In the genomic region with DNA sequence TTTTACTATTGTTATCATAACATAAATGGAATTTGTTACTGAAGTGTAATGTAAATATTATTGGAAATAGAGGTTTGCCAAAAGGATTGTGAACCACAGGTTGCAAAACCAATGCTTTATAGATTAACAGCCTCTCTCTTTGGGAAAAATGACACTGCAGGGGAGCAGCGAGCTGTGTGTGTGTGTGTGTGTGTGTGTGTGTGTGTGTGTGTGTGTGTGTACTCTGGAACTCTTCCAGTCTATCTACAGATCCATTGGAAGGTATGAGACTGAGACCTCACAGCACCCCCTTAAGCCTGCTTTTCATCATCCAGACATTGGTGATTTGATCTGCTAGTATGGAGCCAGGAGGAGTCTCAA, we compare ENCODE assay signal across 16 mouse cellular contexts. TPM values are rescaled to one million over a fixed set of nuclear protein-coding genes. Genes with fewer than 3 reads are reported as not detected.
DNase-seq lines count a peak whose midpoint lies in the region; ATAC-seq and TF ChIP-seq lines count a peak whose summit lies in the region.
"Had no signal": no experiment of that assay in that cellular context is flagged by ENCODE, and none has a peak within 500 bp of the region (broad histone marks: within the 10 kb centered on the region; RNA-seq: fewer than 3 reads in every experiment).

No protein-coding gene starts in this region.

- TF ChIP-seq POLR2A in lung, adult 2 months (IDR thresholded peaks at IDR 0.05; ENCODE audit: borderline replicate concordance, extremely low read depth, low read depth, low read length), result no peak
- TF ChIP-seq POLR2A in cerebellum, adult 2 months (IDR thresholded peaks at IDR 0.05; ENCODE audit: borderline replicate concordance, insufficient read depth, low read length), result no peak

- H3K27me3 ChIP-seq in embryonic facial prominence, embryonic 12.5 days, result peaks cover 18% of the 10 kb centered on the region
- peaks cover 38% of the 10 kb centered on the region for H3K27me3 ChIP-seq in embryonic facial prominence, embryonic 10.5 days (replicated peaks; ENCODE audit: low read depth, poor library complexity, severe bottlenecking)
- no peaks in the 10 kb centered on the region; the same call in 1 of the 2 replicates for H3K27me3 ChIP-seq in intestine, embryonic 14.5 days (replicated peaks; ENCODE audit: control insufficient read depth, insufficient read depth, low read length)
- H3K27me3 ChIP-seq in intestine, postnatal 0 days (replicated peaks; ENCODE audit: control insufficient read depth, insufficient read depth, low read length), result no peaks in the 10 kb centered on the region
- peaks cover 23% of the 10 kb centered on the region for H3K27me3 ChIP-seq in embryonic facial prominence, embryonic 13.5 days
- peaks cover 23% of the 10 kb centered on the region for H3K27me3 ChIP-seq in midbrain, embryonic 13.5 days
- H3K27me3 ChIP-seq in cerebellum, adult 2 months (ENCODE audit: control insufficient read depth, insufficient read depth, low read length), result no peaks in the 10 kb centered on the region

- H3K9ac ChIP-seq in embryonic facial prominence, embryonic 12.5 days, result no peak overlapping the region
- no peak overlapping the region for H3K9ac ChIP-seq in intestine, embryonic 14.5 days (ENCODE audit: low read length)
- no peak overlapping the region for H3K9ac ChIP-seq in intestine, postnatal 0 days (ENCODE audit: low read depth, low read length)
- no peak overlapping the region for H3K9ac ChIP-seq in embryonic facial prominence, embryonic 13.5 days
- H3K9ac ChIP-seq in midbrain, embryonic 13.5 days (replicated peaks), result no peak overlapping the region

- H3K4me3 ChIP-seq in embryonic facial prominence, embryonic 12.5 days, result no peak overlapping the region
- no peak overlapping the region for H3K4me3 ChIP-seq in embryonic facial prominence, embryonic 10.5 days
- no peak overlapping the region for H3K4me3 ChIP-seq in intestine, embryonic 14.5 days (ENCODE audit: low read depth, low read length)
- no peak overlapping the region for H3K4me3 ChIP-seq in intestine, postnatal 0 days (ENCODE audit: low read depth, low read length)
- H3K4me3 ChIP-seq in embryonic facial prominence, embryonic 13.5 days, result no peak overlapping the region
- H3K4me3 ChIP-seq in midbrain, embryonic 13.5 days (replicated peaks), result no peak overlapping the region
- no peak overlapping the region for H3K4me3 ChIP-seq in lung, adult 2 months (replicated peaks; ENCODE audit: extremely low read depth, low read depth, low read length)
- H3K4me3 ChIP-seq in cerebellum, adult 2 months (replicated peaks; ENCODE audit: insufficient read depth, low read depth, low read length), result no peak overlapping the region

- 30% methylated on average over 1 of the region's 1 CpGs for WGBS in embryonic facial prominence, embryonic 12.5 days
- WGBS in embryonic facial prominence, embryonic 10.5 days, result 19% methylated on average over 1 of the region's 1 CpGs
- 15% methylated on average over 1 of the region's 1 CpGs for WGBS in intestine, embryonic 14.5 days
- WGBS in intestine, postnatal 0 days, result 50% methylated on average over 1 of the region's 1 CpGs
- WGBS in embryonic facial prominence, embryonic 13.5 days, result 0% methylated on average over 1 of the region's 1 CpGs
- WGBS in midbrain, embryonic 13.5 days, result 11% methylated on average over 1 of the region's 1 CpGs
- WGBS in lung, adult 2 months, result 35% methylated on average over 1 of the region's 1 CpGs
- WGBS in cerebellum, adult 2 months, result 40% methylated on average over 1 of the region's 1 CpGs

- H3K36me3 ChIP-seq in embryonic facial prominence, embryonic 12.5 days, result no peaks in the 10 kb centered on the region
- H3K36me3 ChIP-seq in embryonic facial prominence, embryonic 10.5 days (replicated peaks), result no peaks in the 10 kb centered on the region
- no peaks in the 10 kb centered on the region for H3K36me3 ChIP-seq in intestine, embryonic 14.5 days (ENCODE audit: control insufficient read depth, insufficient read depth, low read length)
- H3K36me3 ChIP-seq in intestine, postnatal 0 days (ENCODE audit: control insufficient read depth, insufficient read depth), result no peaks in the 10 kb centered on the region
- no peaks in the 10 kb centered on the region for H3K36me3 ChIP-seq in embryonic facial prominence, embryonic 13.5 days
- no peaks in the 10 kb centered on the region for H3K36me3 ChIP-seq in midbrain, embryonic 13.5 days
- H3K36me3 ChIP-seq: G1E; limb, embryonic 12.5 days had no signal

- H3K9me3 ChIP-seq in embryonic facial prominence, embryonic 12.5 days, result no peaks in the 10 kb centered on the region
- no peaks in the 10 kb centered on the region for H3K9me3 ChIP-seq in embryonic facial prominence, embryonic 10.5 days
- H3K9me3 ChIP-seq in intestine, embryonic 14.5 days (ENCODE audit: control insufficient read depth, low read length), result no peaks in the 10 kb centered on the region
- no peaks in the 10 kb centered on the region for H3K9me3 ChIP-seq in intestine, postnatal 0 days (ENCODE audit: control insufficient read depth)
- no peaks in the 10 kb centered on the region for H3K9me3 ChIP-seq in embryonic facial prominence, embryonic 13.5 days
- H3K9me3 ChIP-seq in midbrain, embryonic 13.5 days, result no peaks in the 10 kb centered on the region
- H3K9me3 ChIP-seq: limb, embryonic 12.5 days had no signal

- H3K4me2 ChIP-seq in embryonic facial prominence, embryonic 12.5 days (replicated peaks), result peak overlapping the region; percentile 52; the same call in 1 of the 2 replicates
- H3K4me2 ChIP-seq in intestine, embryonic 14.5 days (ENCODE audit: low read length), result peak overlapping the region; percentile 55
- no peak overlapping the region for H3K4me2 ChIP-seq in intestine, postnatal 0 days (replicated peaks; ENCODE audit: low read depth)
- peak overlapping the region; percentile 71 for H3K4me2 ChIP-seq in embryonic facial prominence, embryonic 13.5 days
- H3K4me2 ChIP-seq in midbrain, embryonic 13.5 days (replicated peaks), result no peak overlapping the region

- peak overlapping the region; percentile 78; the same call in 1 of the 2 replicates for H3K27ac ChIP-seq in embryonic facial prominence, embryonic 12.5 days
- no peak overlapping the region for H3K27ac ChIP-seq in embryonic facial prominence, embryonic 10.5 days (replicated peaks)
- peak overlapping the region; percentile 83 for H3K27ac ChIP-seq in intestine, embryonic 14.5 days (ENCODE audit: low read depth)
- no peak overlapping the region for H3K27ac ChIP-seq in intestine, postnatal 0 days (ENCODE audit: low read depth, low read length)
- H3K27ac ChIP-seq in embryonic facial prominence, embryonic 13.5 days, result peak overlapping the region; percentile 66
- no peak overlapping the region for H3K27ac ChIP-seq in midbrain, embryonic 13.5 days
- H3K27ac ChIP-seq in cerebellum, adult 2 months (ENCODE audit: insufficient read depth, low read length), result no peak overlapping the region
- H3K27ac ChIP-seq: left cerebral cortex, adult 2 months had no signal

- no peak for DNase-seq in embryonic facial prominence, embryonic 10.5 days (ENCODE audit: low spot score)
- DNase-seq in intestine, embryonic 14.5 days (ENCODE audit: low spot score), result no peak
- DNase-seq in lung, adult 2 months, result no peak
- DNase-seq in cerebellum, adult 2 months, result no peak
- DNase-seq: adrenal gland, postnatal 36 days; cerebellum, postnatal 25 days; lung, postnatal 14 days; thymus, postnatal 4 days had no signal

- 0 out of 2 replicates have a peak, but pooled peaks have one; percentile 30 for ATAC-seq in embryonic facial prominence, embryonic 12.5 days (ENCODE audit: insufficient number of reproducible peaks, insufficient read depth, low FRiP score, low TSS enrichment)
- no peak for ATAC-seq in intestine, embryonic 14.5 days (replicated peaks; ENCODE audit: low FRiP score, low TSS enrichment, low read depth)
- no peak for ATAC-seq in intestine, postnatal 0 days
- no peak for ATAC-seq in embryonic facial prominence, embryonic 13.5 days (ENCODE audit: insufficient number of reproducible peaks, insufficient read depth, low FRiP score, low TSS enrichment, low read depth)
- 0 out of 2 replicates have a peak, but pooled peaks have one; percentile 21 for ATAC-seq in midbrain, embryonic 13.5 days
- ATAC-seq: CD4-positive, CD25-positive, alpha-beta regulatory T cell, adult 4 months had no signal

- TF ChIP-seq CTCF in intestine, postnatal 0 days (IDR thresholded peaks at IDR 0.05; ENCODE audit: low read depth), result no peak
- TF ChIP-seq CTCF in lung, adult 2 months (IDR thresholded peaks at IDR 0.05; ENCODE audit: insufficient read depth, low read length), result no peak
- TF ChIP-seq CTCF in cerebellum, adult 2 months (IDR thresholded peaks at IDR 0.05; ENCODE audit: borderline replicate concordance, insufficient read depth, low read depth, low read length), result no peak

- peaks cover 38% of the 10 kb centered on the region for H3K4me1 ChIP-seq in embryonic facial prominence, embryonic 12.5 days
- peaks cover 59% of the 10 kb centered on the region for H3K4me1 ChIP-seq in embryonic facial prominence, embryonic 10.5 days
- peaks cover 22% of the 10 kb centered on the region for H3K4me1 ChIP-seq in intestine, embryonic 14.5 days (replicated peaks; ENCODE audit: control insufficient read depth, insufficient read depth, low read length)
- no peaks in the 10 kb centered on the region for H3K4me1 ChIP-seq in intestine, postnatal 0 days (replicated peaks; ENCODE audit: control insufficient read depth, insufficient read depth, low read length)
- H3K4me1 ChIP-seq in embryonic facial prominence, embryonic 13.5 days, result peaks cover 43% of the 10 kb centered on the region
- peaks cover 43% of the 10 kb centered on the region for H3K4me1 ChIP-seq in midbrain, embryonic 13.5 days (replicated peaks)
- no peaks in the 10 kb centered on the region for H3K4me1 ChIP-seq in lung, adult 2 months (ENCODE audit: control insufficient read depth, insufficient read depth, low read length)
- no peaks in the 10 kb centered on the region for H3K4me1 ChIP-seq in cerebellum, adult 2 months (ENCODE audit: control insufficient read depth, insufficient read depth, low read length)

RNA-seq across cellular contexts. Expression of a gene that starts 0.7 kb away (rescaled TPM):
- 4.3 and 5.7 TPM in 2 replicates for polyA plus RNA-seq in embryonic facial prominence, embryonic 12.5 days (2016; fragmentation: Nextera tagmentation; extraction: Ambion mirVana)
- polyA plus RNA-seq in embryonic facial prominence, embryonic 10.5 days (2016; fragmentation: Nextera tagmentation; extraction: Ambion mirVana), result 3.6 and 4.0 TPM in 2 replicates
- polyA plus RNA-seq in intestine, embryonic 14.5 days (2014; fragmentation: Nextera tagmentation; extraction: Ambion mirVana), result 10.5 and 11.5 TPM in 2 replicates
- 1.6 and 2.4 TPM in 2 replicates for polyA plus RNA-seq in intestine, postnatal 0 days (2015; fragmentation: Nextera tagmentation; extraction: Ambion mirVana)
- 4.7 and 5.2 TPM in 2 replicates for polyA plus RNA-seq in embryonic facial prominence, embryonic 13.5 days (2015; fragmentation: Nextera tagmentation; extraction: Ambion mirVana)
- polyA plus RNA-seq in midbrain, embryonic 13.5 days (2015; fragmentation: Nextera tagmentation; extraction: Ambion mirVana), result 3.3 and 5.5 TPM in 2 replicates
- polyA plus RNA-seq in lung, adult 2 months (2012; rRNA removed), result 1.1 and 1.4 TPM in 2 replicates
- polyA plus RNA-seq in cerebellum, adult 2 months (2012; rRNA removed), result 0.80 and 1.0 TPM in 2 replicates
- polyA plus RNA-seq: CD4-positive, CD25-positive, alpha-beta regulatory T cell, adult 4 months; G1E had no signal

Comparison
In these comparisons a context has a peak if more than half of its experiments do, and no peak if none do; other contexts are left out.
1. ATAC-seq: peak in embryonic facial prominence, embryonic 12.5 days (single experiment) and midbrain, embryonic 13.5 days (single experiment); none in intestine, embryonic 14.5 days (single experiment), intestine, postnatal 0 days (single experiment) and embryonic facial prominence, embryonic 13.5 days (single experiment).
2. H3K27ac ChIP-seq: peak in embryonic facial prominence, embryonic 12.5 days (single experiment), intestine, embryonic 14.5 days (single experiment) and embryonic facial prominence, embryonic 13.5 days (single experiment); none in embryonic facial prominence, embryonic 10.5 days (single experiment), intestine, postnatal 0 days (single experiment), midbrain, embryonic 13.5 days (single experiment) and cerebellum, adult 2 months (single experiment).
3. H3K4me2 ChIP-seq: peak in embryonic facial prominence, embryonic 12.5 days (single experiment), intestine, embryonic 14.5 days (single experiment) and embryonic facial prominence, embryonic 13.5 days (single experiment); none in intestine, postnatal 0 days (single experiment) and midbrain, embryonic 13.5 days (single experiment).